Mouse (Mus musculus) CH12.LX (cell line): Measurements from ENCODE around the gene Aftph. TPM values are rescaled to one million over a fixed set of nuclear protein-coding genes. Genes with fewer than 3 reads are reported as not detected.

Source experiments
- DNase-seq: peaks from one replicate; pipeline ENCODE4 v3.0.0-alpha.2; 2013; ENCODE audit errors: extremely low read depth
- H3K27ac ChIP-seq: 2 replicates; pipeline ENCODE4 v1.5.1; 2012; ENCODE audit warnings: low read depth, mild to moderate bottlenecking, control low read depth, moderate library complexity; ENCODE audit not compliant: insufficient read depth
- H3K27me3 ChIP-seq: replicated peaks from 2 replicates; pipeline ENCODE3; 2012; ENCODE audit warnings: inconsistent platforms
- H3K36me3 ChIP-seq, 2 experiments: replicated peaks in 1 of 2; 2 replicates each; pipeline versions ENCODE3 to v1.6.1; 2012; ENCODE audit warnings: inconsistent platforms in 1 of 2, low read length in 1 of 2, mild to moderate bottlenecking in 1 of 2, mixed read lengths in 1 of 2, moderate library complexity in 1 of 2; ENCODE audit not compliant: control insufficient read depth in 1 of 2, insufficient read depth in 1 of 2
- H3K4me1 ChIP-seq, 2 experiments: 2 replicates each; pipeline ENCODE4 v1.6.1; 2012; ENCODE audit warnings: inconsistent platforms in 1 of 2, moderate library complexity in 1 of 2; ENCODE audit not compliant: insufficient read depth in 2 of 2, control insufficient read depth in 1 of 2
- H3K4me2 ChIP-seq: 2 replicates; pipeline ENCODE4 v1.6.1; 2012; ENCODE audit warnings: low read depth, mild to moderate bottlenecking, control low read depth; ENCODE audit not compliant: poor library complexity, insufficient read depth, severe bottlenecking
- H3K4me3 ChIP-seq, 3 experiments: fragments of 150-350 bp in 1 of 3; sonication (generic) in 1 of 3; replicated peaks in 1 of 3; 2 replicates each; pipeline versions ENCODE3 to v1.5.1; 2011 to 2012; ENCODE audit warnings: low read depth in 2 of 3, low read length in 2 of 3, mild to moderate bottlenecking in 2 of 3, moderate library complexity in 2 of 3, control low read depth in 1 of 3, improper control_type of control experiment in 1 of 3, inconsistent platforms in 1 of 3, mixed read lengths in 1 of 3; ENCODE audit not compliant: poor library complexity in 1 of 3
- H3K79me2 ChIP-seq: replicated peaks from 2 replicates; pipeline ENCODE4 v1.6.1; 2012; ENCODE audit warnings: mild to moderate bottlenecking, moderate library complexity; ENCODE audit not compliant: control insufficient read depth, poor library complexity, insufficient read depth, severe bottlenecking; ENCODE audit errors: extremely low read depth
- H3K9ac ChIP-seq: 2 replicates; pipeline ENCODE4 v1.6.1; 2012; ENCODE audit warnings: low read depth, mild to moderate bottlenecking, control low read depth, moderate library complexity; ENCODE audit not compliant: insufficient read depth
- H3K9me3 ChIP-seq: replicated peaks from 2 replicates; pipeline ENCODE3; 2012; ENCODE audit warnings: low read length, inconsistent platforms, mixed read lengths
- CHD2 ChIP-seq: IDR thresholded peaks from 2 replicates; pipeline ENCODE4 v1.6.1; 2011; ENCODE audit warnings: low read length, improper control_type of control experiment
- CTCF ChIP-seq, 2 experiments: IDR thresholded peaks in 1 of 2; conservative IDR thresholded peaks in 1 of 2; 2 replicates each; pipeline ENCODE4 v1.5.1; 2011 to 2012; ENCODE audit warnings: low read depth in 2 of 2, low read length in 2 of 2, improper control_type of control experiment in 1 of 2, inconsistent platforms in 1 of 2, mild to moderate bottlenecking in 1 of 2, moderate library complexity in 1 of 2
- ETS1 ChIP-seq: conservative IDR thresholded peaks from 2 replicates; pipeline ENCODE4 v1.6.1; 2012; ENCODE audit warnings: low read depth, mild to moderate bottlenecking, inconsistent platforms, low read length, improper control_type of control experiment, moderate library complexity
- GABPA ChIP-seq: IDR thresholded peaks from 2 replicates; pipeline ENCODE4 v1.6.1; 2012; ENCODE audit warnings: low read depth, low read length, improper control_type of control experiment, inconsistent platforms; ENCODE audit not compliant: insufficient replicate concordance
- JUN ChIP-seq: IDR thresholded peaks from 2 replicates; pipeline ENCODE4 v1.6.1; 2011; ENCODE audit warnings: low read depth, mild to moderate bottlenecking, low read length, improper control_type of control experiment, moderate library complexity; ENCODE audit not compliant: insufficient read depth
- MAFK ChIP-seq: IDR thresholded peaks from 2 replicates; pipeline ENCODE4 v1.6.1; 2011; ENCODE audit warnings: low read length, improper control_type of control experiment; ENCODE audit not compliant: insufficient replicate concordance
- MAZ ChIP-seq: IDR thresholded peaks from 2 replicates; pipeline ENCODE4 v1.6.1; 2012; ENCODE audit warnings: low read depth, mild to moderate bottlenecking, inconsistent platforms, low read length, improper control_type of control experiment, moderate library complexity
- MEF2A ChIP-seq: IDR thresholded peaks from 2 replicates; pipeline ENCODE4 v1.6.1; 2014; ENCODE audit warnings: low read depth, mild to moderate bottlenecking, inconsistent platforms, low read length, improper control_type of control experiment, borderline replicate concordance
- MXI1 ChIP-seq: IDR thresholded peaks from 2 replicates; pipeline ENCODE4 v1.6.1; 2011; ENCODE audit warnings: mild to moderate bottlenecking, low read depth, low read length, improper control_type of control experiment
- MYC ChIP-seq: IDR thresholded peaks from 2 replicates; pipeline ENCODE4 v1.6.1; 2011; ENCODE audit warnings: low read depth, mild to moderate bottlenecking, improper control_type of control experiment, low read length
- NELFE ChIP-seq: IDR thresholded peaks from 2 replicates; pipeline ENCODE4 v1.6.1; 2011; ENCODE audit warnings: low read depth, low read length, improper control_type of control experiment
- NRF1 ChIP-seq: IDR thresholded peaks from 2 replicates; pipeline ENCODE4 v1.6.1; 2014; ENCODE audit warnings: low read depth, mild to moderate bottlenecking, inconsistent platforms, low read length, improper control_type of control experiment, moderate library complexity
- RAD21 ChIP-seq: IDR thresholded peaks from 2 replicates; pipeline ENCODE4 v1.6.1; 2011; ENCODE audit warnings: low read depth, mild to moderate bottlenecking, low read length, improper control_type of control experiment, moderate library complexity
- RCOR1 ChIP-seq: conservative IDR thresholded peaks from 2 replicates; pipeline ENCODE4 v1.6.1; 2012; ENCODE audit warnings: low read depth, mild to moderate bottlenecking, inconsistent platforms, low read length, improper control_type of control experiment
- SIN3A ChIP-seq: IDR thresholded peaks from 2 replicates; pipeline ENCODE4 v1.6.1; 2012; ENCODE audit warnings: low read length, improper control_type of control experiment, inconsistent platforms
- SMC3 ChIP-seq: IDR thresholded peaks from 2 replicates; pipeline ENCODE4 v1.6.1; 2011; ENCODE audit warnings: low read depth, low read length, improper control_type of control experiment
- TCF12 ChIP-seq: IDR thresholded peaks from 2 replicates; pipeline ENCODE4 v1.6.1; 2014; ENCODE audit warnings: low read depth, mild to moderate bottlenecking, inconsistent platforms, low read length, improper control_type of control experiment
- UBTF ChIP-seq: IDR thresholded peaks from 2 replicates; pipeline ENCODE4 v1.6.1; 2012; ENCODE audit warnings: low read depth, mild to moderate bottlenecking, inconsistent platforms, low read length, improper control_type of control experiment, moderate library complexity
- USF1 ChIP-seq: IDR thresholded peaks from 2 replicates; pipeline ENCODE4 v1.6.1; 2014; ENCODE audit warnings: low read depth, mild to moderate bottlenecking, inconsistent platforms, low read length, improper control_type of control experiment
- USF2 ChIP-seq: conservative IDR thresholded peaks from 2 replicates; pipeline ENCODE4 v1.6.1; 2011; ENCODE audit warnings: low read depth, low read length, improper control_type of control experiment
- ZC3H11A ChIP-seq: IDR thresholded peaks from 2 replicates; pipeline ENCODE4 v1.6.1; 2012; ENCODE audit warnings: low read depth, mild to moderate bottlenecking, inconsistent platforms, low read length, improper control_type of control experiment
- ZKSCAN1 ChIP-seq: IDR thresholded peaks from 2 replicates; pipeline ENCODE4 v1.6.1; 2012; ENCODE audit warnings: low read depth, inconsistent platforms, low read length, improper control_type of control experiment, borderline replicate concordance
- ZNF384 ChIP-seq: IDR thresholded peaks from 2 replicates; pipeline ENCODE4 v1.6.1; 2012; ENCODE audit warnings: low read depth, low read length, improper control_type of control experiment, inconsistent platforms
- dilution Hi-C: fragments of 300-500 bp; cut with MboI; formaldehyde crosslinking; loops from 2 replicates; pipeline ENCODE4 v1.14.3; 2020; ENCODE audit warnings: low sequenced_read_pairs; ENCODE audit not compliant: extremely low pct_unique_long_range_greater_than_20kb, extremely low pct_ligation_motif_present
- in situ Hi-C: fragments of 300-500 bp; cut with MboI; formaldehyde crosslinking; loops from 3 replicates; pipeline ENCODE4 v1.14.3; 2019; ENCODE audit warnings: low sequenced_read_pairs, low pct_ligation_motif_present, low pct_unique_long_range_greater_than_20kb, mixed read lengths
- polyA plus RNA-seq: library from polyadenylated mRNA; unstranded; fragments of >175 nt; gene quantifications from 2 replicates; pipeline ENCODE4 v1.2.1, GENCODE M21; 2012; ENCODE audit warnings: low read depth; ENCODE audit not compliant: insufficient read length
- total RNA-seq, 2 experiments: library from RNA; depleted of rRNA; stranded (reverse); fragments of 300-350 nt in 1 of 2; fragments of >200 nt in 1 of 2; gene quantifications; 2 replicates each; pipeline ENCODE4 v1.2.3; 2012 to 2014

Gene Aftph
- total and polyA plus RNA-seq, 3 experiments, result 53.7 to 80.0 (median 53.9) TPM

DNA sequence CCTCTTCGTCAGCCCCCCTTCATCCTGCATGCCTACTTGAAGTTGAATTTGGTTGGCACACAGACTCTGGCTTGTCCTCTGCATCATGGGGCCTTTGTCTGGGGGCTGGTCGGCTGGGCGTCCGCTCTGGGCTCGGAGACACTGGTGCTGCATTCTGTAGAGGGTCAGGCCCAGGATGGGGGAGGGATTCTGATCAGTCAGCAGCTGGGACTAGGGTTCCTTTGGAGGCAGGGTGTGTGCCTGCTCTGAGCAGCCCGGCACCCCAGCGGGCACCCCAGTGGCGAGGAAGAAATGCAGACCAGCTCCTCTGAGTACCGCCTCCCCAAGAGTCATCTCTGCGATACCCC is 84.7 kb downstream of the Aftph start:
- H3K9me3 ChIP-seq, result no peaks in the 10 kb centered on the region
- no peak overlapping the region for H3K9ac ChIP-seq
- H3K79me2 ChIP-seq, result no peaks in the 10 kb centered on the region
- H3K36me3 ChIP-seq, result peaks cover 3 to 24% of the 10 kb centered on the region in 2 experiments
- no peaks in the 10 kb centered on the region for H3K27me3 ChIP-seq
- dilution Hi-C loops, result no loop called here
- no peak overlapping the region for H3K4me3 ChIP-seq
- H3K27ac ChIP-seq, result no peak overlapping the region
- in situ Hi-C loops, result no loop called here
- TF ChIP-seq RAD21, result no peak
- no peak for TF ChIP-seq USF1
- TF ChIP-seq ZNF384, result no peak
- TF ChIP-seq MEF2A, result no peak
- TF ChIP-seq RCOR1, result no peak
- no peak for TF ChIP-seq CHD2
- no peak for TF ChIP-seq NELFE
- no peak for TF ChIP-seq SIN3A
- TF ChIP-seq GABPA, result no peak
- TF ChIP-seq ETS1, result no peak
- no peak for TF ChIP-seq SMC3
- TF ChIP-seq CTCF (conservative IDR thresholded peaks at IDR 0.05 in 1 of 2, IDR thresholded peaks at IDR 0.05 in 1 of 2; ENCODE audit: low read depth in 2 of 2, low read length in 2 of 2), result no peak
- TF ChIP-seq TCF12, result no peak
- TF ChIP-seq NRF1, result no peak
- TF ChIP-seq ZC3H11A, result no peak
- no peak for TF ChIP-seq MAFK
- TF ChIP-seq UBTF, result no peak
- no peak for TF ChIP-seq ZKSCAN1
- DNase-seq, result no peak
- H3K4me1 ChIP-seq, result peaks cover 3 to 11% of the 10 kb centered on the region in 2 experiments; a peak in 1 of 4 replicates
- H3K4me2 ChIP-seq, result no peak overlapping the region

GRCm38 (mm10) chr11:20655795-20656710 is 85.3 kb downstream of the Aftph start:
- Histone ChIP-seq H3K27me3 (no peaks in the 10 kb centered on the region), H3K4me1 (peaks cover 3 to 9% of the 10 kb centered on the region in 2 experiments; a peak in 1 of 4 replicates), H3K79me2 (no peaks in the 10 kb centered on the region), H3K4me3 (no peak overlapping the region), H3K27ac (no peak overlapping the region), H3K9me3 (no peaks in the 10 kb centered on the region), H3K4me2 (no peak overlapping the region), H3K9ac (no peak overlapping the region), H3K36me3 (peaks cover 3 to 30% of the 10 kb centered on the region in 2 experiments)
- no peak for DNase-seq
- dilution Hi-C loops, result no loop called here
- no peak for TF ChIP-seq USF2
- TF ChIP-seq MAFK, result no peak
- no peak for TF ChIP-seq JUN
- TF ChIP-seq SMC3, result no peak
- TF ChIP-seq NRF1, result no peak
- TF ChIP-seq TCF12, result no peak
- no peak for TF ChIP-seq MXI1
- no peak for TF ChIP-seq ZC3H11A
- TF ChIP-seq ZNF384, result no peak
- TF ChIP-seq MAZ, result no peak
- TF ChIP-seq MYC, result no peak
- in situ Hi-C loops, result no loop called here
